Mouse (Mus musculus): ENCODE results near the gene Tgfbr3. TPM values are rescaled to one million over a fixed set of nuclear protein-coding genes. Genes with fewer than 3 reads are reported as not detected.
A peak's percentile ranks its signal among the peaks of the same experiment; 100 is the strongest.

The Tgfbr3 gene
- total RNA-seq, 4 experiments from 2014 or later = 217 to 303 (median 276) TPM

DNA sequence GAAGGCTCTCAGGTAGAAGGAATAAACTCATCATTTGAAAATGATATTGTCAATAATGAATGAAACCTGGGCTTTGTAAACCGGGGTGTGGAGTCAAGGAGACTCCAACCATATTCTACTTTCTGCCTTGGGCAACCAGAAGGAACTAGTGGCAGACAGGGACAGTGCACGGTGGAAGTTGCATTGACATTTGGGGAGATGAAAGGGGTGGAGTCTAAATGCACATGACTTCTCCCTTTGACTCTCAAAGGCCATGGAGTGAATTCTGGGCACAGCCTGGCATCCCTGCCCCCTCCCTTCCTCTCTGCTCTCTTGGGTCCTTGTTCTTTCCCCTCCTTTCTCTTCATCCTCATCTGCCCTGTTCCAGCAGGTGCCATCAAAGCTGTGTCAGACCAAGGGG, 183.3 kb downstream of the Tgfbr3 start:
- DNase-seq = no peak

GRCm38 (mm10) chr5:107103591-107103990, 185.8 kb downstream of the Tgfbr3 start:
- peak; percentile 75 for DNase-seq

GRCm38 (mm10) chr5:107102916-107103315, 186.5 kb downstream of the Tgfbr3 start:
- no peak for DNase-seq

DNA sequence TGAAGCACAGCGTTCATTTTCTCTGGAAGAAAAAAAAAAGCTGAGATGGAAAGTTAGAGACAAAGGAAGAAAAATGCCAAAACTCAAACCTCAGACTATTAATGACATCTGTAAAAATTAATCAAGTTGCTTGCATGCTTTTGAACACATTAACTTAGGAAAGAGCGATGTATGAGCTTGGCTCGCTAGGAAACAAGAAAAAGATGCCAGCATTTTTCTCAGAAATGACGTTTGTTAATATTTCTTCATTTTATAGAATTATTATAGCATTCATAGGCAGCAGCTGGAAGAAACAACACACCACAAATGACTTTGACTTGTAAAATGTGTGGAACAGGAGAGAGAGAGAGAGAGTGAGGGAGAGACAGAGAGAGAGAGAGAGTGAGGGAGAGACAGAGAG, 187.7 kb downstream of the Tgfbr3 start:
- no peak for DNase-seq

DNA sequence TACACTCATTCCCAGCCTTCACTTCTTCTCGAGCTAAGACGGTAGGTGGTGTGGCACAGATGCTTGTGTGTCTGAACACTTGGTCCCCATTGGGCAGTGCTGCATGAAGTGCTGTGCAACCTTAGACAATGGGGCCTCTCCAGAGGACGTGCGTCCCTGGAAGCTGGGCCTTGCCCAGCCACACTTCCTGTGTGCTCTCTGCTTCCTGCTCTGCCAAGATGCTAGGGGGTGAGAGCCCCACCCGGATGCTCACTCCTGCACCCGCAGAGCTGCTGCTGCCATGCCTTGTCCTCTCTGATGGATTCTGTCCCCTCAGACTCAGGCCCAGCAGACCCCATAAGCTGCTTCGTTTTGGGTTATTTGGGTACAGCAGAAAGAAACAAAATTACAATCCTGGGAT, 188.3 kb downstream of the Tgfbr3 start:
- no peak for DNase-seq

DNA sequence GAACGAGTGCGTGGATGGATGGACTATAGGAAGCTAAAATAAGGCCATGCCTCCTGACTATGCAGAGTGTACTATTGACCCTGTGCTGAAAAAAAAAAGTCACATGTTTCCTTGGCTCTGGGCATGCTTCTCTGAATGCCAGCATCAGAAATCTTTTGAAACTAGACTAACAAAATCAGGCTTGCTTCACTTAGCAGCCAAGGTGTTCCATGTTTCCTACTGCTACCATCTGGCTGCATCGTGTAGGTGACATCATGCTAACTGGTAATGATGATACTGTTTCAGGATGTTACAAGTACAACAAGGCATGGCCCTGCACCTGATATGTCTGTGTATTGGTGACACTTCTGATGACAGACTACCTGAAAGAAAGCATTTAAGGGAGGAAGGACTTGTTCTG, 189.8 kb downstream of the Tgfbr3 start:
- no peak for DNase-seq

DNA sequence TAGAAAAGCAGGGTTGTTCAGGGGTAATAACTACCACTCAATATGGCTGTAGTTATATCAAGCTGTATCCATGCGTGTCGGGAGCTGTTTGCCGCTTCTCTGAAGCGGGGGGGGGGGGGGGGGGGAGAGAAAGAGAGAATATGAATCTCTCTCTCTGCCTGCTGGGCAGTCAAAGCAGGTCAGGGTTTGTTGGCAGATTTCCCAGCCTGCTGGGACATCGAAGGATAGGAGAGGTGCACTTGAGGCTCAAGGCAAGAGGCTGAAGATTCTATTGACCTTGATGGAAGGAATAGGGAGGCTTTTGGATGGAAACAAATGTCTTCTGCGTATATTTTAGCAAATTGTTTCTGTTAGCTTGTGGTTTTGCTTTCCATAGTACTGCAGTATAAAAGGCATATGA, 190.4 kb downstream of the Tgfbr3 start:
- peak; percentile 74 for DNase-seq

- DNase-seq = no peak
These were observed 191.4 kb downstream of the Tgfbr3 start for GRCm38 (mm10) chr5:107098007-107098406.

GRCm38 (mm10) chr5:107097314-107097713, 192.1 kb downstream of the Tgfbr3 start:
- no peak for DNase-seq

DNA sequence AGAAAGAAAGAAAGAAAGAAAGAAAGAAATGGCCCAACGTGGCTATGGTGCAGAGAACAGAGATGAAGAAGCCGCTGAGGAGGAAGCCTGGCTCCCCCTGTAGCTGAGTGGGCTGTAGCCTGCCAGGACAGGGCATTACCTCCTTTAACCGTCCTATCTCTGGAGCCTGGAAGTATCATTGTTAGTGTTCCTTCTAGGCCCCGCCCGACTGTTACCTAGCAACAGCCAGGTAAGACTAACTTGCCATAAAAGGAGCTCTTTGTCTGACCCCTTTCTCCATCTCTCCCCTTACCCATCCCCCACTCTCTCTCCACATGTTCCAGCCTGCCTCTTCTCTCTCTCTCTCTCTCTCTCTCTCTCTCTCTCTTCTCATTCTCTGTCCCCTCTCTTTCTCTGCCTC, 195.2 kb downstream of the Tgfbr3 start:
- no peak for DNase-seq

GRCm38 (mm10) chr5:107093253-107093652, 196.2 kb downstream of the Tgfbr3 start:
- no peak for DNase-seq

DNA sequence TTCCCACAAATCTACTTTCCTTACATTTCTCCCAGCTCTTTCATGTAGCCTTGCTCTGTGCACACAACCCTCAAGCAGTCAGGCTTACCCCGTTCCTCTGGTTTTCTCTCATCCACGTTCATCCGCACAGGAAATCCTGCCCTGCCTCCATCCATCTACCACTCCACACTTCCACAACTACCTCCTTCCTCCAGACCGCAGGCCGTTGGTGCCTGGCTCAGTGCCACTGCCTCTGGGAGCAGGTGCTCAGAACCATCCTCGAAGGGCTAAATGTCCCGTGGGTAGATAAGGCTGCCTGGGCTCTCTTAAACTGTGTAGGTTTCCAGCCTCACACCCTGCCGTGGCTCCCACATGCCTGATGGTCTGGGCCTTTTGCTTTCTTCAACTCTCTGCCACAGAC, 197.3 kb downstream of the Tgfbr3 start:
- DNase-seq = no peak

- no peak for DNase-seq
These were observed 199.5 kb downstream of the Tgfbr3 start for GRCm38 (mm10) chr5:107089966-107090365.

- peak; percentile 63 for DNase-seq
These were observed 201.3 kb downstream of the Tgfbr3 start for GRCm38 (mm10) chr5:107087829-107088808.

DNA sequence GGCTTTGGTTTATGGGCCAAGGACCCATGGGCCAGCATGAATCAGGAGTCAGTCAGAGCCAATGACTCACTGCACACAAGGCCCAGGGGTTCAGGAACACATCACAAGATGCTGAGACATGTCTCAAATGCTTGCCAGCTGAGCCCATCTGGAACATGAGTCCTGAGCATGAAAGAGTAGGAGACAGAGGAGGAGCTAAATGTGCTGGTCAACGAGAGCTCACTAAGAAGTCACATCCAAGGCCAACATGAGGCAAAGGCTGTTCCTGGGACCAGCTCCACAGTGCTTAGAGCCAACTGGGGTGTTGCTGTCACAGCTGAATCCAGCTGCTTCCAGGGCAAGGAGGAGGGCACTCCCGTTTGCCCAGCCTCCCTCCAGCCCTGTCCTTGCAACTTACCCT, 202.1 kb downstream of the Tgfbr3 start:
- peak; percentile 91 for DNase-seq

GRCm38 (mm10) chr5:107086166-107086565, 203.3 kb downstream of the Tgfbr3 start:
- DNase-seq = no peak

GRCm38 (mm10) chr5:107084431-107084830, 205.0 kb downstream of the Tgfbr3 start:
- no peak for DNase-seq

- DNase-seq = no peak
These were observed 207.4 kb downstream of the Tgfbr3 start for GRCm38 (mm10) chr5:107082011-107082410.

- DNase-seq = no peak
These were observed 208.3 kb downstream of the Tgfbr3 start for GRCm38 (mm10) chr5:107080986-107081624.

- no peak for DNase-seq
These were observed 209.5 kb downstream of the Tgfbr3 start for GRCm38 (mm10) chr5:107079920-107080319.

GRCm38 (mm10) chr5:107079146-107079638, 210.2 kb downstream of the Tgfbr3 start:
- peak; percentile 67 for DNase-seq

GRCm38 (mm10) chr5:107078361-107078760, 211.1 kb downstream of the Tgfbr3 start:
- DNase-seq = no peak

DNA sequence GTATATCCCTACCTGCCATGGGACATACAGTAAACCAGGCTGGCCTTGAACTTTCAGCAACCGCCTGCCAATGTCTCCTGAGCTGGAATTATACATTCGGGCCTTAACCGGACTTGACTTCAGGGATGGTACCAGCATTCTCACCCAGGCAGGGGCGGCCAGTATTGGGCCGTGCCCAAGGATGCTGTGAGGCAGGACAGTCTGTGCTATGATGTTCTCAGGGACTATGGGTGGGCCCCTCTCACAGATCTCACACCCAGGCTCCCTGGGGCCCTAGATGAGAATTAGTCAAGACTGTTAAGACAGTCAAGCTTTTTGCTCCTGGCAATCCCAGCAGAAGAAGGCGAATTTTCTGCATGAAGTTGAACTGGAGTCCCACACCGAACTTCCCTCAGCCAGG, 211.5 kb downstream of the Tgfbr3 start:
- DNase-seq = no peak

Data from adrenal gland, adult 8-10 months (tissue).